Comparison of ENCODE assay signal across 1 mouse cellular context in the genomic region with DNA sequence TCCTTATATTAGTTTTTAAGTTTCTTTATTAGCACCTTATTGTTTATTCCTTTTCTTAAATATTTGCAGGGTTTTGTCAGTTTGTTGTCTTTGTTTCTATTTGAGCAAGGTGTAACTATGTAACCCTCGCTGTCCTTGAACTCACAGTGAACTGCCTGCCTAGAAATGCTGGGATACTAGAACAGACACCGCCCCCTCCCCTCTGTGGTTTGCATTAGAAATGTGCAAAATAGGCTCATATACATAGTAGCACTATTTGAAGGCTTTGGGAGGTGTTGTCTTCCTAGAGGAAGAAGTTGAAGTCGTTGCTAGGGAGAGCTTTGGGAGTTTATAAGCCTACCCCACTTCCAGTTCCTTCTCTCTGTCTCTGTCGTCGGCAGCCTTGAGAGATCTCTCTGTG.
TF ChIP-seq lines count a peak whose summit lies in the region.

No protein-coding gene starts in this region.

TF ChIP-seq in MEL, 35 proteins besides CTCF, POLR2A, EP300 and RAD21 (continued from another document):
- TF ChIP-seq TBP (IDR thresholded peaks at IDR 0.05; ENCODE audit: low read depth, low read length) (no peak), ZNF384 (IDR thresholded peaks at IDR 0.05; ENCODE audit: low read depth, low read length) (no peak), SMC3 (IDR thresholded peaks at IDR 0.05; ENCODE audit: low read depth, low read length) (no peak), JUND (IDR thresholded peaks at IDR 0.05; ENCODE audit: low read depth, low read length) (no peak), MXI1 (IDR thresholded peaks at IDR 0.05; ENCODE audit: low read depth, low read length) (no peak), MYC (IDR thresholded peaks at IDR 0.05; ENCODE audit: low read depth, low read length) (no peak)
